Mouse (Mus musculus): ENCODE measurements at regions not wholly inside any gene's neighbourhood (a gene's known extent, or its start where the extent isn't known, plus 50 kb on each side); places are given as distances from the start of the nearest gene placed in this dataset.

DNA sequence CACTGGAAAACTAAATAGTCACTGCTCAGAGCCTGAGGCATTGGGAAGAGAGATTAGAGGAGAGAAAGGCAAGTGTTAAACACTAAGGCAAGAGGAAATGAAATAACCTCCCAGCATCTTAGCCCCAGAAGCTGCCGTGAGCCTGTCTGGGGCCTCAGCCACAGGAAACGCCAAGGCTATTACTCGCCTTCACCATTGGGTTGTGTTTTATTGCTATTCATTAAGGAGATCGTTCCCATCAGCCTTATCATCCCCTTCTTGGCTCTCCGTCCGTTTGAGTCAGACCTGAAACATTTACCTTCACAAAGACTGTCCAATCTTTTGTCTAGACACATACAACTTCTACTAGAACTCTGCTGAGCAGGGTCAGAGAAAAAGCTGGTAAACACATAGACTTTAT, 112.0 kb upstream of the Thbs1 start:
- Histone ChIP-seq H3K27me3 (ENCODE audit: control insufficient read depth, insufficient read depth, low read length) (no peaks in the 10 kb centered on the region), H3K36me3 (ENCODE audit: control insufficient read depth, insufficient read depth, low read length) (no peaks in the 10 kb centered on the region), H3K4me3 (ENCODE audit: extremely low read depth, insufficient read depth, insufficient read length) (no peak overlapping the region), H3K4me1 (ENCODE audit: control insufficient read depth, insufficient read depth, insufficient read length) (no peaks in the 10 kb centered on the region; the same call in 1 of the 2 replicates), H3K27ac (ENCODE audit: insufficient read depth, low read length) (no peak overlapping the region)
- TF ChIP-seq CTCF (IDR thresholded peaks at IDR 0.05; ENCODE audit: extremely low read depth, insufficient read depth, insufficient read length, insufficient replicate concordance), result no peak
- TF ChIP-seq POLR2A (IDR thresholded peaks at IDR 0.05; ENCODE audit: low read depth, low read length), result no peak
- DNase-seq (ENCODE audit: low read depth in 1 of 2, low spot score in 2 of 2), result no peak
- 20% methylated on average over 6 of the region's 6 CpGs for whole genome bisulfite sequencing

DNA sequence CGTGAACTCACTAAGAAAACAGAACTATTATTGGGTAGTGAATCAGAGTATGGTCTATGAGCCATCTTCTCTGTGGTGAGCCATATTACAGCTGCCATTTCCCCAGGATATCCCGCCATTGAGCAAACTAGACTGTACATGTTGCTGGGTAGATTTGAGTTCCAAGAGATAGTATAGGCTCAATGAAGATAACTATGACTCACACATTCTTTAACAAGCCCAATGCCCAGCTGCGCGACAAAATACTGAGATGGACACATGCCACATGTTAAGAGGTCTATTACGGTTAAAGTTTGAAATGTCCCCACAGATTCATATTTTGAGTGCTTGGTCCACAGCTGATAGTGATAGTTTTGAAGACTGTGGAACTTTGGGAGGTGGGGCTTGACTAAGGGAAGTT, 107.5 kb upstream of the Thbs1 start:
- no peak for DNase-seq (ENCODE audit: low read depth in 1 of 2, low spot score in 2 of 2)
- WGBS, result 92% methylated on average over 5 of the region's 5 CpGs
- no peak overlapping the region for H3K4me3 ChIP-seq (ENCODE audit: extremely low read depth, insufficient read depth, insufficient read length)
- no peak overlapping the region for H3K27ac ChIP-seq (ENCODE audit: insufficient read depth, low read length)
- no peaks in the 10 kb centered on the region for H3K27me3 ChIP-seq (ENCODE audit: control insufficient read depth, insufficient read depth, low read length)
- H3K36me3 ChIP-seq (ENCODE audit: control insufficient read depth, insufficient read depth, low read length), result no peaks in the 10 kb centered on the region
- H3K4me1 ChIP-seq (ENCODE audit: control insufficient read depth, insufficient read depth, insufficient read length), result peaks cover 3% of the 10 kb centered on the region; the same call in 1 of the 2 replicates
- no peak for TF ChIP-seq POLR2A (IDR thresholded peaks at IDR 0.05; ENCODE audit: low read depth, low read length)
- TF ChIP-seq CTCF (IDR thresholded peaks at IDR 0.05; ENCODE audit: extremely low read depth, insufficient read depth, insufficient read length, insufficient replicate concordance), result no peak

DNA sequence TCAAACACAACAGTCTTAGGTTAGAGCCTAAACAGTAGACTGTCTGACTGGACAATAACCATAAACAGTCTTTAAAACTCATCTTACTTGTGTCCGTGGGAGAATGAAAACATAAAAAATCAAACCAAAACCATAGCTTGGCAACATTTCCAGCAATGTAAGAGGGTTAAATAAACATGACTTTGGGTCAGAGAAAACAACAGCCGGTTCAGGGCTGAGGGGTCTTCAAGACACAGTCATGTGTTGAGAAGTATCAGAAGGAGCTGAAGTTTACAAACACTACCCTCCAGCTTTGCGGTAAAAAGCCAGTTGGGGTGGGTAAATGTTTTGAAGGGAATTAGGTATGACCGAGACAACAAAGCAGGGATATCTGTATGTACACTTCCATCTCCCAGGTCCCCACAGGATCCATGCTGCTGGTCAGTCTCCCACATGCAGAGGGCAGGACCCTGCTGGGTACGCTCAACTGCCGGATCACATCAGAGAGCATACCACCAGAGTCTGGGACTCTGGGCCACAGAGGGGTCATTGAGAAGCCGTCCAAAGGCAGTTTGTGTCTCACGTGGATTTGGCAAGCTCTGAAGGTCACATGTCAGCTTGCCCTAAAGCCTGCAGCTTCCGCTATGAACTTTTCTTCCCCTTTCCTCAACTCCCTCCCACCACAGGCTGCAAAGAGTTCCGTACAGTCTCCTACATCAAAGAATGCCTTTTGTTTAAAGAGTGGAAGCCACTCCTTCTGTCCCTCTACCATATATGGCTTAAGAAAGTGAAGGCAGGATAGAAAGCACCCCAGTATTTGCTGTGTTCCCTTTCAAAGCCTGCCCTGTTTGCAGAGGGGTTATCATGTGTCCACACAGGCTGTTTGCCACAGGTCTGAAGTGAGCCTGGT, 103.9 kb upstream of the Thbs1 start:
- WGBS, result 38% methylated on average over 10 of the region's 10 CpGs
- H3K4me1 ChIP-seq (ENCODE audit: control insufficient read depth, insufficient read depth, insufficient read length), result peaks cover 3% of the 10 kb centered on the region; the same call in 1 of the 2 replicates
- TF ChIP-seq CTCF (IDR thresholded peaks at IDR 0.05; ENCODE audit: extremely low read depth, insufficient read depth, insufficient read length, insufficient replicate concordance), result no peak
- TF ChIP-seq POLR2A (IDR thresholded peaks at IDR 0.05; ENCODE audit: low read depth, low read length), result no peak
- no peaks in the 10 kb centered on the region for H3K36me3 ChIP-seq (ENCODE audit: control insufficient read depth, insufficient read depth, low read length)
- DNase-seq (ENCODE audit: low read depth in 1 of 2, low spot score in 2 of 2), result peak; percentile 21 to 41
- H3K27ac ChIP-seq (ENCODE audit: insufficient read depth, low read length), result peak overlapping the region; percentile 62
- no peaks in the 10 kb centered on the region for H3K27me3 ChIP-seq (ENCODE audit: control insufficient read depth, insufficient read depth, low read length)
- no peak overlapping the region for H3K4me3 ChIP-seq (ENCODE audit: extremely low read depth, insufficient read depth, insufficient read length)

DNA sequence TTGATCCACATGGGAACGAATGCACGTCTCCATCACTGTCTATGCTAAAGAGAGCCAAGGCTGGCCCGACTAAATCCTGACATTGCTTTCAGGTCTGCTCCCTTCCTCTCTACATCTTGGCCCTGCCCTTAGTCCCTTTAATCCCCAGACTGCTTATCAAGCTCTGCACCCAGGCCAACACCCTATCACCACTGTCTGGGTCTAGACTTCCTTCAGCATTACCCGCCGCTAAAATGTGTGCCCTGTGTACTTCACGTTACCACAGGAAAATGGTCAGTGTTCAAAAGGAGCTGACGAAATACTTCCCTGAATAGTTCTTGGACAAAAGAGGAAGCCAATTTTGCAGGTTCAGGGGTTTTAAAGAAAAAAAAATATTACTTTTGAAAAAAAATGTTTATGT, 100.0 kb upstream of the Thbs1 start:
- WGBS, result 42% methylated on average over 7 of the region's 7 CpGs
- TF ChIP-seq CTCF (IDR thresholded peaks at IDR 0.05; ENCODE audit: extremely low read depth, insufficient read depth, insufficient read length, insufficient replicate concordance), result no peak
- TF ChIP-seq POLR2A (IDR thresholded peaks at IDR 0.05; ENCODE audit: low read depth, low read length), result no peak
- Histone ChIP-seq H3K4me1 (ENCODE audit: control insufficient read depth, insufficient read depth, insufficient read length) (peaks cover 3% of the 10 kb centered on the region; the same call in 1 of the 2 replicates), H3K27me3 (ENCODE audit: control insufficient read depth, insufficient read depth, low read length) (no peaks in the 10 kb centered on the region), H3K27ac (ENCODE audit: insufficient read depth, low read length) (no peak overlapping the region), H3K36me3 (ENCODE audit: control insufficient read depth, insufficient read depth, low read length) (no peaks in the 10 kb centered on the region), H3K4me3 (ENCODE audit: extremely low read depth, insufficient read depth, insufficient read length) (no peak overlapping the region)
- DNase-seq (ENCODE audit: low read depth in 1 of 2, low spot score in 2 of 2), result no peak

DNA sequence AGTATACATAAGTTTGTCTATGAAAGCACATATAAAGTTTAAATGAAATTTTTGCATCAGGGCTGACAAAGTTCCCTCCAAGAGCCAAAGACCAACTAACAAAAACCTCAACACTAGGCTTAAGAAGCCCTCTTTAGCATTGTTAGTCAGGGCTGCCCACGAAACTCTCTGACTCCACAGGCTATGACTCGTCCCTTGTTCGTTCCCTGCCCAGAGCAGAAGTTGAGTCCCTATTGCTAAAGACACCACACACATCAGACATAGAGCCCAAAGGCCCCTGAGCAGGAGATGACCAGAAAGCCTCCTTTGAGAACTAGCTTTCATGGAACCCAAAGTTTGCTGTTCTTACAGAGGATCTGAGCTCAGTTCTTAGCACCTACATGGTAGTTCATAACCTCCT, 99.5 kb upstream of the Thbs1 start:
- H3K27ac ChIP-seq (ENCODE audit: insufficient read depth, low read length), result no peak overlapping the region
- WGBS, result 60% methylated on average over 3 of the region's 3 CpGs
- H3K4me1 ChIP-seq (ENCODE audit: control insufficient read depth, insufficient read depth, insufficient read length), result peaks cover 3% of the 10 kb centered on the region; the same call in 1 of the 2 replicates
- no peaks in the 10 kb centered on the region for H3K36me3 ChIP-seq (ENCODE audit: control insufficient read depth, insufficient read depth, low read length)
- no peak for DNase-seq (ENCODE audit: low read depth in 1 of 2, low spot score in 2 of 2)
- no peak overlapping the region for H3K4me3 ChIP-seq (ENCODE audit: extremely low read depth, insufficient read depth, insufficient read length)
- no peaks in the 10 kb centered on the region for H3K27me3 ChIP-seq (ENCODE audit: control insufficient read depth, insufficient read depth, low read length)
- no peak for TF ChIP-seq POLR2A (IDR thresholded peaks at IDR 0.05; ENCODE audit: low read depth, low read length)
- TF ChIP-seq CTCF (IDR thresholded peaks at IDR 0.05; ENCODE audit: extremely low read depth, insufficient read depth, insufficient read length, insufficient replicate concordance), result no peak

DNA sequence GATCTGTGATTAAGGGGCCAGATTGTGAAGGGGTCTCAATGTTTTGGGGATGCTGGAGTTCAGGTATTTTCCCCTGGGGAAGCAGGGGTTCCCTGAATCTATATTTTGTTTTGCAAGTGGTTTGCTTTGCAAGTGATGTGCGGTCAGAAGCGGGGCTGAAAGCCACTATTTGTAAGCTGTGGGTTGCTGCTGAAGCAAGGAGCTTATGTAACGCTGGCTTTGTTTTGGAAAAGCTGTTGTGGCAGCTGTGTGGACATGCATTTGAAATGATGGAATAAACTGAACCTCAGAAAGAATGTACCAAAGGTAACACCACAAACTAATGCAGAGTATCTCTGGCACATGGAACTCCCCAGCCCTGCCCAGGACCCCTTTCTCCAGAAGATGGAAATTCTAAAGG, 98.5 kb upstream of the Thbs1 start:
- no peak overlapping the region for H3K4me3 ChIP-seq (ENCODE audit: extremely low read depth, insufficient read depth, insufficient read length)
- H3K27ac ChIP-seq (ENCODE audit: insufficient read depth, low read length), result no peak overlapping the region
- WGBS, result 82% methylated on average over 3 of the region's 3 CpGs
- H3K4me1 ChIP-seq (ENCODE audit: control insufficient read depth, insufficient read depth, insufficient read length), result no peaks in the 10 kb centered on the region
- no peak for DNase-seq (ENCODE audit: low read depth in 1 of 2, low spot score in 2 of 2)
- TF ChIP-seq POLR2A (IDR thresholded peaks at IDR 0.05; ENCODE audit: low read depth, low read length) (no peak), CTCF (IDR thresholded peaks at IDR 0.05; ENCODE audit: extremely low read depth, insufficient read depth, insufficient read length, insufficient replicate concordance) (no peak)
- H3K36me3 ChIP-seq (ENCODE audit: control insufficient read depth, insufficient read depth, low read length), result no peaks in the 10 kb centered on the region
- no peaks in the 10 kb centered on the region for H3K27me3 ChIP-seq (ENCODE audit: control insufficient read depth, insufficient read depth, low read length)

DNA sequence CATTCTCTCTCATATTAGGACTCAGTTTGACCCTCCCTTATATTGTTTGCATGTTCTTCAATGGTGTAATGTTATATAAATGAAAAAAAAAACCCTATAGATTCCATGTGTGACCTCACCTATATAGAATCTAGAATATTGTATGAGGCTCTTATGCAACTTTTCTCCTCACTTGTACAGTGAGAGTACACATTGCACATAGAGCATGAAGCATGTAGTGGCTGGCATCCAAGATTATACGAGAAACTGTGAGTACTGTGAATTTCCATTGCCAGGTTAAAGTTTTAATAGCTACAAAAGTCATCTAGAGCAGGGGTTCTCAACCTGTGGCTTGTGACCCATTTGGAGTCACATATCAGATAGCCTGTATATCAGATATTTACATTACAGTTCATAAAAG, 96.5 kb upstream of the Thbs1 start:
- no peaks in the 10 kb centered on the region for H3K36me3 ChIP-seq (ENCODE audit: control insufficient read depth, insufficient read depth, low read length)
- DNase-seq (ENCODE audit: low read depth in 1 of 2, low spot score in 2 of 2), result no peak
- H3K4me1 ChIP-seq (ENCODE audit: control insufficient read depth, insufficient read depth, insufficient read length), result no peaks in the 10 kb centered on the region
- no peaks in the 10 kb centered on the region for H3K27me3 ChIP-seq (ENCODE audit: control insufficient read depth, insufficient read depth, low read length)
- H3K27ac ChIP-seq (ENCODE audit: insufficient read depth, low read length), result no peak overlapping the region
- no peak overlapping the region for H3K4me3 ChIP-seq (ENCODE audit: extremely low read depth, insufficient read depth, insufficient read length)
- 88% methylated on average over 1 of the region's 1 CpGs for WGBS
- TF ChIP-seq POLR2A (IDR thresholded peaks at IDR 0.05; ENCODE audit: low read depth, low read length), result no peak
- TF ChIP-seq CTCF (IDR thresholded peaks at IDR 0.05; ENCODE audit: extremely low read depth, insufficient read depth, insufficient read length, insufficient replicate concordance), result no peak

Measured in spleen, adult 2 months (tissue).